Mouse (Mus musculus) cerebellum, adult 9-10 months (tissue): Measurements from ENCODE around the gene Smarca1.

Experiments
- DNase-seq: peaks from one replicate; pipeline ENCODE4 v3.0.0; 2022

Smarca1 gene

GRCm38 (mm10) chrX:47760212-47760611 lies 132.6 kb downstream of the Smarca1 start:
- no peak for DNase-seq
